Mouse (Mus musculus) hindbrain, embryonic 16.5 days (tissue): ENCODE data around the gene 1700023F06Rik. TPM values are rescaled to one million over a fixed set of nuclear protein-coding genes. Genes with fewer than 3 reads are reported as not detected.

Experiments used
- polyA plus RNA-seq: library from polyadenylated mRNA; unstranded; fragments of >200 nt; fragmentation: Nextera tagmentation; extraction: Ambion mirVana; gene quantifications from 2 replicates; pipeline ENCODE4 v1.2.1, GENCODE M21; 2015

The 1700023F06Rik gene
- polyA plus RNA-seq, 1 experiment from 2014 or later, result 3.0 TPM

Other genes with a start within 250 kb of the 1700023F06Rik start
- 28.8 and 30.4 TPM in 2 replicates for gene Nmt1, start 180.4 kb downstream of the 1700023F06Rik start, polyA plus RNA-seq
- gene Dcakd, start 180.2 kb downstream of the 1700023F06Rik start, polyA plus RNA-seq, result 132 and 192 TPM in 2 replicates
- gene Plcd3, start 106.9 kb downstream of the 1700023F06Rik start, polyA plus RNA-seq, result 4.7 and 4.9 TPM in 2 replicates
- 14.2 and 16.4 TPM in 2 replicates for gene Acbd4, start 106.9 kb downstream of the 1700023F06Rik start, polyA plus RNA-seq
- gene Hexim1, start 92.3 kb downstream of the 1700023F06Rik start, polyA plus RNA-seq, result 4.1 and 4.7 TPM in 2 replicates
- gene Hexim2, start 76.1 kb downstream of the 1700023F06Rik start, polyA plus RNA-seq, result 27.7 and 30.2 TPM in 2 replicates
- 7.6 and 8.6 TPM in 2 replicates for gene Fmnl1, start 37.5 kb downstream of the 1700023F06Rik start, polyA plus RNA-seq
- 0.99 and 1.3 TPM in 2 replicates for gene Spata32, start 9.9 kb upstream of the 1700023F06Rik start, polyA plus RNA-seq
- gene Map3k14, start 58.9 kb upstream of the 1700023F06Rik start, polyA plus RNA-seq, result 4.6 and 4.7 TPM in 2 replicates
- 4.8 and 5.6 TPM in 2 replicates for gene Arhgap27, start 155.1 kb upstream of the 1700023F06Rik start, polyA plus RNA-seq
- 7.2 and 9.6 TPM in 2 replicates for gene Plekhm1, start 204.1 kb upstream of the 1700023F06Rik start, polyA plus RNA-seq